Mouse (Mus musculus) embryonic stem cell, embryonic (primary cell): ENCODE results near the gene Zc3h4.

Source experiments
- CTCF ChIA-PET, 4 experiments: fragments of 300-600 bp in 2 of 4; fragments of 350-600 bp in 2 of 4; sonication (Branson Sonifier 250); formaldehyde crosslinking; loops; one replicate each; lab custom pipeline; 2022; ENCODE audit warnings: inconsistent platforms in 2 of 4; lab: Charles Lee
- POLR2A ChIA-PET, 4 experiments: fragments of 300-600 bp in 2 of 4; fragments of 350-600 bp in 2 of 4; sonication (Branson Sonifier 250); formaldehyde crosslinking; loops; one replicate each; lab custom pipeline; 2022; ENCODE audit warnings: antibody characterized with exemption in 4 of 4, inconsistent platforms in 1 of 4; lab: Charles Lee

Gene Zc3h4

DNA sequence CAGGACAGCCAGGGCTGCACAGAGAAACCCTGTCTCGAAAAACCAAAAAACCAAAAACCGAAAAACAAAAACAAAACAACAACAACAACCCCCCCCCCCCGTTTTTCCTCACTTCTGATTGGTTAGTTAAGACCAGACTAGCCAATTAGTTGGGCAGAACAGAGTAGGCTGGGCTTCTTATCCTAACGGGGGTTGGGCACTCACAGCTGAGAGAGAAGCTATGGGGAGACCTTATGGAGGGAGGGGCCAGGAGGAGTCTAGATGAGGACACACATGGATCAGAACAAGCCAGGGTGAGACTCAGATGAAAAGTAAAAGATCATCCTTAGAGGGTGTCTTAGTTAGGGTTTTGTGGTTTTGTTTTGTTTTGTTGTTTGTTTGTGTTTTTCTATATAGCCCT, 7.8 kb upstream of the Zc3h4 start:
- ChIA-PET CTCF (interaction anchor here in 3 of 4 experiments (0.6 to 1.9 kb wide), 6 partner anchors 11 to 99 kb away, joined by 3 to 9 read pairs (median 4); no protein-coding TSS in a partner anchor), POLR2A (interaction anchor here in 3 of 4 experiments (0.6 to 14.5 kb wide), 13 partner anchors 8 to 886 kb away, joined by 3 to 124 read pairs (median 4); partner anchors contain the start of gene Zc3h4 (in 3 of the 3))

GRCm38 (mm10) chr7:16395944-16396343, 4.8 kb upstream of the Zc3h4 start:
- POLR2A ChIA-PET: interaction anchor here in 2 of 4 experiments (1.0 to 14.8 kb wide), 5 partner anchors 5 to 31 kb away, joined by 3 to 282 read pairs (median 124); partner anchors contain the start of genes Sae1 (in 2 of the 2) and Zc3h4 (in 1 of the 2)
- CTCF ChIA-PET: interaction anchor here in 3 of 4 experiments (0.7 to 1.4 kb wide), 15 partner anchors 9 to 1623 kb away, joined by 3 to 12 read pairs (median 4); partner anchors contain the start of gene Tmem160 (in 1 of the 3)

DNA sequence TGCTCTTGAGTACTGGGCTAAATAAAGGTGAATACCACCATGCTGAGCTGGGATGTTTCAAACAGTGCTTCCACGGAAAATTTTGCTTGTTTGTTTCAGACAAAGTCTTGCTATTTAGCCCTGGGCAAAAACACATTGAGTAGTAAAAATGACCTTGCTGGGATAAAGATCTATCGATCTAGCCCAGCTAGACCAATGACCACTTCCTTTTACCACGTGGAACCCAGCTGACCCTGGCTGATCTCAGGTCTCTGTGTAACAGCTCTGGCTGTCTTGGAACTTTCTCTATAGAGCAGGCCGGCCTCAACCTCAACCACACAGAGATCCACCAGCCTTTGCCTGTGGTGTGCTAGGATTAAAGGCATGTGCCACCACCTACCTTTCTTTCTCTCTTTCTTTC, 3.2 kb upstream of the Zc3h4 start:
- CTCF ChIA-PET: interaction anchor here in 2 of 4 experiments (1.1 to 3.1 kb wide), 4 partner anchors 23 to 66 kb away, joined by 3 to 9 read pairs (median 4); no protein-coding TSS in a partner anchor
- POLR2A ChIA-PET: interaction anchor here in 3 of 4 experiments (0.9 to 14.8 kb wide), 9 partner anchors 4 to 92 kb away, joined by 3 to 303 read pairs (median 22); partner anchors contain the start of genes Sae1 (in 3 of the 3) and Zc3h4 (in 1 of the 3)

DNA sequence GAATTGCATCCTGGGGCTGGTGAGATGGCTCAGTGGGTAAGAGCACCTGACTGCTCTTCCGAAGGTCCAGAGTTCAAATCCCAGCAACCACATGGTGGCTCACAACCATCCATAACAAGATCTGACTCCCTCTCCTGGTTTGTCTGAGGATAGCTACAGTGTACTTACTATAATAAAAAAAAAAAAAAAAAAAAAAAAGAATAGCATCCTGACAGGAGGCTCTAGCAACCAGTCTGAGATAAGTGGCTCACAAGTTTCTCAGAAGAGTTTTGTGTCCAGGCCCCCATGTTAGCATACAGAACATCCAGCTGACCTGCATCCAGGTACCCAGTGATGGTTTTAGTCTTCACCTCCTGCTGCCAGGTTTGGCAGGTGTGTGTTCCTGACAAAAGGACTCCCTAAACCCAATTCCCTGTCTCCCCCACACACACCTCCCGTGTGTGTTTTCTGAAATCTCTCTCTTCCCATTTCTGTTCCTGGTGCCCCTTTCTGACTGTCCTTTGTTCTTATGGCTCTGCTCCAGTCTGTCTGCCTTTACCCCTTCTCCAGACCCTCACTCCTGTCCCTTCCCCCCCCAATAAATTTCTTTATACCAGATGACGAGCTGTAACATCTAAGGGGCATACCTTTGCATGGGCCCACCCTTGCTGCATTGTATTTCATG, 2.2 kb upstream of the Zc3h4 start:
- POLR2A ChIA-PET: interaction anchor here in 3 of 4 experiments (0.6 to 14.8 kb wide), 28 partner anchors 7 to 463 kb away, joined by 3 to 303 read pairs (median 7); partner anchors contain the start of genes Sae1 (in 2 of the 3), Arhgap35 (in 1 of the 3), Bbc3 (in 1 of the 3) and Napa (in 1 of the 3)

GRCm38 (mm10) chr7:16399098-16399819, 1.5 kb upstream of the Zc3h4 start:
- POLR2A ChIA-PET: interaction anchor here (0.5 to 14.8 kb wide), 54 partner anchors 8 to 449 kb away, joined by 3 to 303 read pairs (median 4); partner anchors contain the start of genes Napa (in 2 of the 4), Sae1 (in 2 of the 4), Arhgap35 (in 1 of the 4) and Ccdc9 (in 1 of the 4)
- CTCF ChIA-PET: interaction anchor here in 3 of 4 experiments (0.5 to 3.1 kb wide), 10 partner anchors 8 to 343 kb away, joined by 3 to 10 read pairs (median 4); no protein-coding TSS in a partner anchor

More for the DNA sequence above, 2.2 kb upstream of the Zc3h4 start:
- CTCF ChIA-PET: interaction anchor here in 3 of 4 experiments (0.5 to 3.1 kb wide), 9 partner anchors 11 to 346 kb away, joined by 3 to 10 read pairs (median 4); partner anchors contain the start of gene Sae1 (in 1 of the 3)

- CTCF ChIA-PET: interaction anchor here in 2 of 4 experiments (0.5 to 3.1 kb wide), 10 partner anchors 9 to 342 kb away, joined by 3 to 9 read pairs (median 4); no protein-coding TSS in a partner anchor
- POLR2A ChIA-PET: interaction anchor here (0.5 to 14.8 kb wide), 65 partner anchors 7 to 450 kb away, joined by 3 to 303 read pairs (median 4); partner anchors contain the start of genes Napa (in 2 of the 4), Sae1 (in 2 of the 4), Arhgap35 (in 1 of the 4) and Ccdc9 (in 1 of the 4)
These were observed 656 bp upstream of the Zc3h4 start for GRCm38 (mm10) chr7:16399820-16400688.

- ChIA-PET POLR2A (interaction anchor here in 3 of 4 experiments (0.6 to 14.8 kb wide), 23 partner anchors 11 to 453 kb away, joined by 3 to 303 read pairs (median 6); partner anchors contain the start of genes Sae1 (in 3 of the 3) and Napa (in 1 of the 3)), CTCF (interaction anchor here in 2 of 4 experiments (0.6 to 1.0 kb wide), 2 partner anchors 62 to 213 kb away, joined by 3 to 6 read pairs; no protein-coding TSS in a partner anchor)
These were observed 1.3 kb downstream of the Zc3h4 start for GRCm38 (mm10) chr7:16401991-16402431.

GRCm38 (mm10) chr7:16402449-16402848, 1.7 kb downstream of the Zc3h4 start:
- ChIA-PET POLR2A (interaction anchor here in 3 of 4 experiments (0.6 to 14.8 kb wide), 16 partner anchors 10 to 128 kb away, joined by 3 to 303 read pairs (median 12); partner anchors contain the start of gene Sae1 (in 3 of the 3)), CTCF (interaction anchor here in 1 of 4 experiments (1.0 kb wide), 1 partner anchor 61 kb away, joined by 3 read pairs; no protein-coding TSS in a partner anchor)

- CTCF ChIA-PET: interaction anchor here in 3 of 4 experiments (0.7 to 1.3 kb wide), 4 partner anchors 11 to 60 kb away, joined by 3 read pairs; no protein-coding TSS in a partner anchor
- POLR2A ChIA-PET: interaction anchor here in 3 of 4 experiments (0.8 to 14.8 kb wide), 27 partner anchors 10 to 210 kb away, joined by 3 to 303 read pairs (median 5); partner anchors contain the start of genes Sae1 (in 3 of the 3), Ccdc9 (in 1 of the 3) and Tmem160 (in 1 of the 3)
These were observed 2.5 kb downstream of the Zc3h4 start for GRCm38 (mm10) chr7:16402968-16403948.

GRCm38 (mm10) chr7:16404315-16405072, 3.8 kb downstream of the Zc3h4 start:
- CTCF ChIA-PET: interaction anchor here in 2 of 4 experiments (0.9 to 1.9 kb wide), 8 partner anchors 8 to 212 kb away, joined by 3 to 6 read pairs (median 5); no protein-coding TSS in a partner anchor

DNA sequence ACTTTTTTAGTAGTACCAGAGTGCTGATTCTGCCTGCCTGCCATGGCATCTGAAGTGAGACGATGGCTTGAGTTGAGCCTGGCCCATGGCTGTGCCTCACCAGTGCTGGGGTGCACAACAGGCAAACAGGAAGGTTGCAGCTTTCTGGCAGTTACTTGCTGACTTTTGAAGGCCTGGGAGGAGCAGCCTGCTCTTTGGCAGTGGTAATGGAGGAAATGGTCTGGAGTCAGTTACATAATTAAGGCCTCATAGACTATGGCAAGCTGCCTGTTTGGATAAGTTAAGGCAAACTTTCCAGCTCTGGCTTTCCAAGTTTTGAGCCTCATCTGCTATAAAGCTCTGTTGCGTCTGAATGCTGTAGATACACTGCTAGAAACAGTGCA, 4.4 kb downstream of the Zc3h4 start:
- ChIA-PET CTCF (interaction anchor here in 3 of 4 experiments (0.5 to 1.9 kb wide), 8 partner anchors 9 to 331 kb away, joined by 3 to 8 read pairs (median 6); no protein-coding TSS in a partner anchor), POLR2A (interaction anchor here in 3 of 4 experiments (0.5 to 14.8 kb wide), 41 partner anchors 8 to 510 kb away, joined by 3 to 303 read pairs (median 4); partner anchors contain the start of genes Napa (in 2 of the 3), Sae1 (in 2 of the 3), Tmem160 (in 2 of the 3) and Ccdc9 (in 1 of the 3))

More at GRCm38 (mm10) chr7:16404315-16405072, 3.8 kb downstream of the Zc3h4 start:
- POLR2A ChIA-PET: interaction anchor here in 3 of 4 experiments (0.5 to 14.8 kb wide), 36 partner anchors 8 to 306 kb away, joined by 3 to 303 read pairs (median 4); partner anchors contain the start of genes Sae1 (in 2 of the 3), Tmem160 (in 2 of the 3), Ccdc9 (in 1 of the 3) and Inafm1 (in 1 of the 3)

- ChIA-PET POLR2A (interaction anchor here (0.6 to 14.8 kb wide), 48 partner anchors 7 to 623 kb away, joined by 3 to 303 read pairs (median 4); partner anchors contain the start of genes Sae1 (in 2 of the 4), Tmem160 (in 2 of the 4), Ccdc9 (in 1 of the 4) and Napa (in 1 of the 4)), CTCF (interaction anchor here in 3 of 4 experiments (0.5 to 1.9 kb wide), 14 partner anchors 10 to 330 kb away, joined by 3 to 8 read pairs (median 5); no protein-coding TSS in a partner anchor)
These were observed 5.0 kb downstream of the Zc3h4 start for GRCm38 (mm10) chr7:16405516-16406351.
